Mouse (Mus musculus): ENCODE measurements around the gene Kcnab3.

GRCm38 (mm10) chr11:69277267-69277666 is 48.8 kb upstream of the Kcnab3 start:
- TF ChIP-seq CTCF (conservative IDR thresholded peaks at IDR 0.05; ENCODE audit: low read length) (no peak), POU5F1 (IDR thresholded peaks at IDR 0.05; ENCODE audit: borderline replicate concordance, low read length) (no peak)

All from E14TG2a.4 (cell line).